Mouse (Mus musculus): ENCODE data around the gene Slc10a3. TPM values are rescaled to one million over a fixed set of nuclear protein-coding genes. Genes with fewer than 3 reads are reported as not detected.
A peak's percentile ranks its signal among the peaks of the same experiment; 100 is the strongest.

Slc10a3 gene
- 9.1 and 20.9 TPM in 2 replicates for polyA plus RNA-seq (2012; rRNA removed)

DNA sequence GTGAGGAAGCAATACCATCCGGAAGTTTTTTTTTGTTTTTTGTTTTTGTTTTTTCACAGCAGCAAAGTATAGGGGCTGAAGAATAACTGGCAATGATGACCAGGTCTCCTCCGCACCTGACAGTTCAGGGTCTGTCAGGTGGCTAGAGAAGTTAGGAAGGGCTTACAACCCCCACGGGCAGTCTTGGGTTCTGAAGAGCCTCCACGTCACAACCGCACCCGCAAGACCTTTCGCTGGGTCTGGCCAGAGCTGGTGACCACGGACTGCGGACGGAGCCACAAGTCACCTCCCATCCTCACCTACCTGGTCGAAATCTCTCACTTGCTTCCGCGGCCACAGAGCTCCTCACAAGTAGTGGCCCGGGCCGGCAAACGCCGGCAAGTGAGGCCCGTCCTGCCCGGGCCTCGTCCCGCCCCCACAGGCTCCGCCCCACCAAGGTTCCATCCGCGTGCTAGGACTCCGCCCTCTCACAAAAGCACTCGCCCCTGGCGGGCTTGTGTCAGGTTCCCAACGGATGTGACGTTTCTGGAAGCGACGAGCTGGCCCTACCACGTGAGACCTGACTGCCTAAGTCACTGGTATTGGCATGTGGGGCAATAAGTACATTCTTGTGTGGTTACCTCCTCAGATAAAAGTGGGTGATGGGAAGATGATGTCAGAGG lies at the start of gene Slc10a3, which contains the start of gene Ubl4a:
Gene Slc10a3 (minus strand): TSS at position 462 of the 662 bp plus-strand sequence.
Gene Ubl4a (minus strand): TSS at position 331 of the 662 bp plus-strand sequence.
- Histone ChIP-seq H3K4me1 (ENCODE audit: control insufficient read depth, insufficient read depth, insufficient read length, low read length) (peaks cover 9% of the 10 kb centered on the region), H3K4me3 (ENCODE audit: low read depth, low read length) (peak within 1 kb of the TSS; percentile 99), H3K36me3 (ENCODE audit: control insufficient read depth, insufficient read depth, low read length) (peaks cover 2% of the 10 kb centered on the region), H3K27ac (ENCODE audit: insufficient read depth, low read depth, low read length) (peak within 1 kb of the TSS; percentile 78), H3K27me3 (ENCODE audit: control insufficient read depth, insufficient read depth, low read length) (no peaks in the 10 kb centered on the region)
- 19% methylated on average over 32 of the region's 32 CpGs for WGBS
- TF ChIP-seq CTCF (IDR thresholded peaks at IDR 0.05; ENCODE audit: extremely low read depth, insufficient read length, insufficient replicate concordance, low read depth, low read length), result no peak
- peak; percentile 92 for TF ChIP-seq POLR2A (IDR thresholded peaks at IDR 0.05; ENCODE audit: low read depth, low read length)

DNA sequence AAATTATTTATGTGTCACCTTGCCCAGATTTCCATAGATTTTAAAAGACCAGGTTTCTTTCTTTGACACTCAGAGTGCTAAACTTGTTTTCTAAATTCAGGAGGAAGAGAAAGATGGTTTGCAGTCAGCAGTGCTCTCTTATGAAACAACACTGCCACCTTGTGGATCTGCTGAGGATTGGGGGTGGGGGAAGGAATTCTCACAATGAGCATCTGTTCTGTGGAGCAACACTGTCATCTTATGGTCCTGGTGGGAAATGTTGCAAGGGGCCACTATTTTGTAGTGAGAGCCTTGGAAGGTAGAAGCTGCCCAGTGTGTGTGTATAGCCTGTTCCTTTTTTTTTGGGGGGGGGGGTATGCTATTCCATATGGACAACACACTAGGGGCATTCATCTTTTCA lies 40.2 kb upstream of the Slc10a3 start:
- H3K27me3 ChIP-seq (ENCODE audit: control insufficient read depth, insufficient read depth, low read length), result no peaks in the 10 kb centered on the region
- no peak overlapping the region for H3K27ac ChIP-seq (ENCODE audit: insufficient read depth, low read depth, low read length)
- H3K4me3 ChIP-seq (ENCODE audit: low read depth, low read length), result no peak overlapping the region
- peaks cover 10% of the 10 kb centered on the region for H3K36me3 ChIP-seq (ENCODE audit: control insufficient read depth, insufficient read depth, low read length)
- TF ChIP-seq CTCF (IDR thresholded peaks at IDR 0.05; ENCODE audit: extremely low read depth, insufficient read length, insufficient replicate concordance, low read depth, low read length) (peak; percentile 29; the same call in 1 of the 2 replicates), POLR2A (IDR thresholded peaks at IDR 0.05; ENCODE audit: low read depth, low read length) (no peak)
- H3K4me1 ChIP-seq (ENCODE audit: control insufficient read depth, insufficient read depth, insufficient read length, low read length), result no peaks in the 10 kb centered on the region

DNA sequence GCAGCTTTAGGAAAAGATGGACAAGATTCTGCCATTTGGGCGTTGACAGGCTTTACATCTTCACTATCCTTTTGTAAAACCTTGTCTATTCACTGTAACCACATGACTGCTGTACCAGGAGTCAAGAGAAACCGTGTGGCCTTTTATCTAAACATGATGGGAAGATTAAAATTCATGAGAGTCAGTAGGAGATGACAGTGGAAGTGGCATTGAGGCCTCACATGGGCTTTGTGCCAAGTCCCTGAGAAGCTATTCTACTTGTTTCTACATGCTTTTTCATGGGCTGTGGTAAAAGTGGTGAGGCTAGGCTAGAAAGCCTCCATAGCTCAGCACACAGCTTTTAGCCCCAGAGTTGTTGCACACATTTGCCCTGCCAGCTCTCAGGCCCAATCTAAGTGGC lies 35.2 kb upstream of the Slc10a3 start:
- H3K4me3 ChIP-seq (ENCODE audit: low read depth, low read length), result no peak overlapping the region
- 57% methylated on average over 2 of the region's 2 CpGs for WGBS
- no peak for TF ChIP-seq POLR2A (IDR thresholded peaks at IDR 0.05; ENCODE audit: low read depth, low read length)
- TF ChIP-seq CTCF (IDR thresholded peaks at IDR 0.05; ENCODE audit: extremely low read depth, insufficient read length, insufficient replicate concordance, low read depth, low read length), result no peak
- H3K27me3 ChIP-seq (ENCODE audit: control insufficient read depth, insufficient read depth, low read length), result no peaks in the 10 kb centered on the region
- no peak overlapping the region for H3K27ac ChIP-seq (ENCODE audit: insufficient read depth, low read depth, low read length)
- H3K36me3 ChIP-seq (ENCODE audit: control insufficient read depth, insufficient read depth, low read length), result peaks cover 5% of the 10 kb centered on the region
- no peaks in the 10 kb centered on the region for H3K4me1 ChIP-seq (ENCODE audit: control insufficient read depth, insufficient read depth, insufficient read length, low read length)

DNA sequence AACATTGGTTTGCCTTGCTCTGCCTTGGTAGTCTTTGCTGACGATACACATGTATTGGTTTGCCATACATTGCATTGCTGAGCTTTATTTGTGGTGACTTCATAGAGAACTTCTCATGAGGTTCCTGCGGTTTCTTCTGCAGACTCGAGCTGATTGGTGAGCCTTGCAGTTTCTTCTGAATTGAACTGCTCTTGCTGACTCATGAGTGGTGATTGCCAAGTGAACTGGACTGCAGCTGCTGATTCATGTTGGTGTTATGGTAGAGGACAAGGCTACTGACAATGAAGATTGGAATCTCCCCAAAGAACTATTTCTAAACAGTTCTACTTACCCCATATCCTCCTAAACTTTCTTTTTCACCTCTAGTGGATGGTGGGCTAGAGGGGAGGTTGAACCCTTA lies 27.0 kb upstream of the Slc10a3 start:
- Histone ChIP-seq H3K27me3 (ENCODE audit: control insufficient read depth, insufficient read depth, low read length) (no peaks in the 10 kb centered on the region), H3K4me3 (ENCODE audit: low read depth, low read length) (no peak overlapping the region), H3K36me3 (ENCODE audit: control insufficient read depth, insufficient read depth, low read length) (no peaks in the 10 kb centered on the region), H3K4me1 (ENCODE audit: control insufficient read depth, insufficient read depth, insufficient read length, low read length) (no peaks in the 10 kb centered on the region), H3K27ac (ENCODE audit: insufficient read depth, low read depth, low read length) (no peak overlapping the region)
- WGBS, result 88% methylated on average over 3 of the region's 3 CpGs
- TF ChIP-seq CTCF (IDR thresholded peaks at IDR 0.05; ENCODE audit: extremely low read depth, insufficient read length, insufficient replicate concordance, low read depth, low read length), result no peak
- no peak for TF ChIP-seq POLR2A (IDR thresholded peaks at IDR 0.05; ENCODE audit: low read depth, low read length)

DNA sequence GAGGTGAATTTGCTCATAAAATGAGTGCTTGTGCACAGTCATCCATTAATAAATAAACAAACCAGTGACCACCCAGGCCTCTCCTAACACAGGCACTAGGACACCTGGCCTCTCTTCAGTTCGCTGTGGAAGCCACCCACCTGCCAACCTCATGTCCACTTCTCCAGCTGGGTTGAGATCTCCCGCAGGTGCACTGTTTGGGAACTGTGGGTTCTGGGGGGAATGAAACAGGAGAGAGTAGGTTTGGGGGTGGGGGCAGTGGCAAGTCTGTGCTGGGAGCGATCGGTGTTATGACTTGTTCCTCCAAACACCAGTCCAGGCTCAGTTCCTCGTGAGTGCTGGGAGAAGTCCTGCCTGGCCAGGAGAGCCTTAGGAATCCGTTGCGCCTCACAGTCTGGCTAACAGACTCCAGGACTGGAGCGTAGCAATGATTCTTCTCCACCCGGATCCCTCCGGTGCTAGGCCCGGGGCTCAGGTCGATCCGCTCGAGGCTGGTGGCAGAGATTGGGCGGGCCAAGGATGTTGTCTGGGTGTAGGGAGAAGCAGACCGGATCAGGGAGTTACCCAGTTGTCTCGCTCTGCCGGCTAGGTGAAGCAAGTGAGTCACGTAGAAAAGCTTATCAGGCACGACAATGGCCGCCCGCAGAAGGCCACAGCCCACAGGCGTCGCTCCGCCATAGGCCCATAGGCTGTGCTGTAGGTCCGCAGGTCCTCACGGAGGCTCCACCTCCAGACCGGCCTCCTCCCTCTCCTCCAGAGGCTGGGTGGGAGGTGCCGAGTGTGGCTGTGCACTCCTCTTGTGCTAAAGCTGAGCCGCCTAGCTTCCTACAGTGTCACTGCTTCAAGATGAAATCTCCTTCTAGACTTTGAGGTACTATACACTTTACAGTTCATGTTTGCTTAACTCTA lies 19.6 kb upstream of the Slc10a3 start, which contains the start of the genes Fam3a and Ikbkg:
Gene Fam3a (minus strand): TSS at position 738 of the 909 bp plus-strand sequence.
Gene Ikbkg (plus strand): TSS at position 756 of the 909 bp plus-strand sequence.
- Histone ChIP-seq H3K36me3 (ENCODE audit: control insufficient read depth, insufficient read depth, low read length) (peaks cover 4% of the 10 kb centered on the region; the same call in 1 of the 2 replicates), H3K4me1 (ENCODE audit: control insufficient read depth, insufficient read depth, insufficient read length, low read length) (peaks cover 5% of the 10 kb centered on the region; the same call in 1 of the 2 replicates), H3K27me3 (ENCODE audit: control insufficient read depth, insufficient read depth, low read length) (no peaks in the 10 kb centered on the region), H3K4me3 (ENCODE audit: low read depth, low read length) (peak within 1 kb of the TSS; percentile 73), H3K27ac (ENCODE audit: insufficient read depth, low read depth, low read length) (peak within 1 kb of the TSS; percentile 87)
- peak; percentile 44; the same call in 1 of the 2 replicates for TF ChIP-seq CTCF (IDR thresholded peaks at IDR 0.05; ENCODE audit: extremely low read depth, insufficient read length, insufficient replicate concordance, low read depth, low read length)
- TF ChIP-seq POLR2A (IDR thresholded peaks at IDR 0.05; ENCODE audit: low read depth, low read length), result peak; percentile 58; the same call in 1 of the 2 replicates
- 14% methylated on average over 30 of the region's 30 CpGs for WGBS

DNA sequence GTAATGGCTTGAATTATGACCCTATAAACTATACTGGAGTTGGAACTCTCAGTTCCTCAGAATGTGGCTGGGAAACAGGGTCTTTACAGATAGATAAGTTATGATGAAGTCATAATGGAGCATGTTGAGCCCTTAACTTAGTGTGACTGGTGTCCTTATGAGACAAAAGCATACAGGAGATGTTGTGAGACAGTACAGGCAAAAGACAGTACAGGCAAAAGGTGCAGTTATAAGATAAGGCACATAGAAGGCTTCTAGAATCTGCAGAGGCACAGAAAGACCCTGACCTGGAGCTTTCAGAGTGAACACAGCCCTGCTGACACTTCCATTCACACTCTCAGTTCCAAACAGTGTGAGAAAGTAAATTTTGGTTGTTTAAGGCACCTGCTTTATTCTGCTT lies 15.0 kb upstream of the Slc10a3 start:
- TF ChIP-seq CTCF (IDR thresholded peaks at IDR 0.05; ENCODE audit: extremely low read depth, insufficient read length, insufficient replicate concordance, low read depth, low read length) (no peak), POLR2A (IDR thresholded peaks at IDR 0.05; ENCODE audit: low read depth, low read length) (no peak)
- Histone ChIP-seq H3K4me1 (ENCODE audit: control insufficient read depth, insufficient read depth, insufficient read length, low read length) (peaks cover 4% of the 10 kb centered on the region; the same call in 1 of the 2 replicates), H3K27me3 (ENCODE audit: control insufficient read depth, insufficient read depth, low read length) (no peaks in the 10 kb centered on the region), H3K4me3 (ENCODE audit: low read depth, low read length) (no peak overlapping the region), H3K27ac (ENCODE audit: insufficient read depth, low read depth, low read length) (no peak overlapping the region), H3K36me3 (ENCODE audit: control insufficient read depth, insufficient read depth, low read length) (peaks cover 11% of the 10 kb centered on the region; the same call in 1 of the 2 replicates)

Measured in small intestine, adult 2 months (tissue).